Mouse (Mus musculus): Measurements from ENCODE around the gene Trip10. TPM values are rescaled to one million over a fixed set of nuclear protein-coding genes. Genes with fewer than 3 reads are reported as not detected.

Trip10 gene
- polyA plus RNA-seq, 1 experiment from 2014 or later: 40.8 TPM

GRCm38 (mm10) chr17:57245311-57245929, 3.8 kb upstream of the Trip10 start:
- no peak overlapping the region for H3K27ac ChIP-seq
- no peak overlapping the region for H3K4me2 ChIP-seq (ENCODE audit: low read length)
- ATAC-seq (replicated peaks; ENCODE audit: low FRiP score, low read depth) (no peak), DNase-seq (ENCODE audit: low spot score) (no peak)
- H3K27me3 ChIP-seq (ENCODE audit: insufficient read depth, low read length): no peaks in the 10 kb centered on the region
- 85% methylated on average over 10 of the region's 10 CpGs for WGBS
- 0 out of 2 replicates have a peak, but pooled peaks cover 25% of the 10 kb centered on the region for H3K36me3 ChIP-seq (ENCODE audit: insufficient read depth, low read length)
- no peak for TF ChIP-seq CTCF (IDR thresholded peaks at IDR 0.05; ENCODE audit: low read depth)
- H3K4me1 ChIP-seq (replicated peaks; ENCODE audit: insufficient read depth, low read length): peaks cover 8% of the 10 kb centered on the region
- H3K9me3 ChIP-seq (replicated peaks; ENCODE audit: low read length): no peaks in the 10 kb centered on the region
- no peak overlapping the region for H3K4me3 ChIP-seq (replicated peaks; ENCODE audit: low read depth, low read length)
- no peak overlapping the region for H3K9ac ChIP-seq (ENCODE audit: low read depth, low read length)

GRCm38 (mm10) chr17:57246663-57247392, 2.4 kb upstream of the Trip10 start:
- DNase-seq (ENCODE audit: low spot score) (peak; percentile 91), ATAC-seq (replicated peaks; ENCODE audit: low FRiP score, low read depth) (no peak)
- peak overlapping the region; percentile 75 for H3K9ac ChIP-seq (ENCODE audit: low read depth, low read length)
- peaks cover 12% of the 10 kb centered on the region for H3K4me1 ChIP-seq (replicated peaks; ENCODE audit: insufficient read depth, low read length)
- peak overlapping the region; percentile 66 for H3K4me2 ChIP-seq (ENCODE audit: low read length)
- TF ChIP-seq CTCF (IDR thresholded peaks at IDR 0.05; ENCODE audit: low read depth): peak; percentile 48
- H3K9me3 ChIP-seq (replicated peaks; ENCODE audit: low read length): no peaks in the 10 kb centered on the region
- peak overlapping the region; percentile 88 for H3K27ac ChIP-seq
- peak overlapping the region; percentile 67 for H3K4me3 ChIP-seq (replicated peaks; ENCODE audit: low read depth, low read length)
- H3K36me3 ChIP-seq (ENCODE audit: insufficient read depth, low read length): 0 out of 2 replicates have a peak, but pooled peaks cover 21% of the 10 kb centered on the region
- no peaks in the 10 kb centered on the region for H3K27me3 ChIP-seq (ENCODE audit: insufficient read depth, low read length)
- WGBS: 2% methylated on average over 18 of the region's 18 CpGs

DNA sequence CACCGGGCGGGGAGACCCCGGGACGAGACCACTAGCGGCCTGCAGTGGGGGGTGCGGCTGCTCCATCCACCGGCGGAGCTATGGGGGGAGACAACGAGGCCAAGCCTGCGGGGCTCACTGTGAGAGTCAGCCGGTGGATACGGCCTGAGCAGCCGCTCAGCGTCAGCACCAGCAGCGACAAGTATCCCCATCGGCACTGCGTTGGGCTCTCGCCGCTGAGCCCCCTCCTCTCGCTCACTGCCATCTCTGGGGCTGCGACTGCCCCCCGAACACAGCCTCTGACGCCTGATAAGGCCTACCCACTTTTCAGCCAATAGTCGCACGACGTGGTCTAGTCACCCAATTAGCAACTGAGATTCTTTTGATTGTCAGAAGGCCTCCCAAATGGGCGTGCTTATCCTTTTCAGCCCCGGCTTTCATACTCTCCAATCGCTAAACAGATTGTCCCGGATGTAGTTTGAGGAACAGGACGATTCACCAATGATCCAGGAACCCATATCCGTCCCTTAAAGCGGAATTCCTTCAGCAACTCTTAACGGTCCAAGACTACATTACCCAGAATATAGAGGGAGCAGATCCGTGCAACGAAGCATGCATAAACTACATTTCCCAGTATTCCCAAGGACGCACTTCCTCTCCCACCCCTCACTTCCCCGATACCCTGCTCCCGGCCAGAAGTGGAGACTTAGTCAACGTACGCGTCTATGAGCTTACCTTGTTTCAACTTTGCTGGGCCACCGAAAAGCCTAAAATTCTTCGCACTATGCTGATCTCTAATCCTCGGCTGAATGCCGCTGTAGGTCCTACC, 1.7 kb upstream of the Trip10 start:
- Histone ChIP-seq H3K27me3 (ENCODE audit: insufficient read depth, low read length) (no peaks in the 10 kb centered on the region), H3K4me2 (ENCODE audit: low read length) (peak overlapping the region; percentile 96), H3K27ac (peak overlapping the region; percentile 88), H3K4me3 (replicated peaks; ENCODE audit: low read depth, low read length) (peak overlapping the region; percentile 79), H3K9ac (ENCODE audit: low read depth, low read length) (peak overlapping the region; percentile 75), H3K4me1 (replicated peaks; ENCODE audit: insufficient read depth, low read length) (peaks cover 12% of the 10 kb centered on the region), H3K9me3 (replicated peaks; ENCODE audit: low read length) (no peaks in the 10 kb centered on the region), H3K36me3 (ENCODE audit: insufficient read depth, low read length) (0 out of 2 replicates have a peak, but pooled peaks cover 15% of the 10 kb centered on the region)
- TF ChIP-seq CTCF (IDR thresholded peaks at IDR 0.05; ENCODE audit: low read depth): no peak
- DNase-seq (ENCODE audit: low spot score): peak; percentile 100
- ATAC-seq (replicated peaks; ENCODE audit: low FRiP score, low read depth): peak; percentile 92
- under 1% methylated on average over 46 of the region's 46 CpGs for WGBS

DNA sequence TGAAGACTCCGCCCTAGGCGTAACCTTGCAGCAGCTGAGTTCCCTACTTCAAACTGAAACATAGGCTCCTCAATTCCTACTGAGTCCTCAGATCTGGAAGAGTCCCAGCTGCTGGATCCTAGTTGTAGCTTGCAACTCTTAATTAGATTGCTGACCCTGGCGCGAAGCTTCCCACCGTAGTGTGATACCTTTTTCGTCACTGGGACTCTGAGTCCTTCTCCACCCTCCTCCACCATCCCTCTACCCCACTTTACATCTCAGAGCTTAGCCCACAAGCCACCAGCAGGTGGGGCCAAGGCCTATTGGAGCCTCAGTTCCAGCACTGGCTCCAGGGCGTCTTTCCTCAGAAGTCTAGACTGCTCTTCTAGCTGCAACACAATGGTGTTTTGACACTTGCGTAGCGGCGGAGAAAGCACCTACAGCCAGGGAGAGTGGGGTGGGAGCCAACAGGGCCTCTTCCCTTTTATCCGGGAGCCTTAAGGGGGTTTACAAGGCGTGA, 1.0 kb upstream of the Trip10 start, which contains the start of gene Gpr108:
TSS of gene Gpr108 (minus strand) at position 246 of the 499 bp plus-strand sequence.
- H3K27ac ChIP-seq: peak within 1 kb of the TSS; percentile 88
- under 1% methylated on average over 12 of the region's 12 CpGs for WGBS
- peak; percentile 58 for ATAC-seq (replicated peaks; ENCODE audit: low FRiP score, low read depth)
- H3K27me3 ChIP-seq (ENCODE audit: insufficient read depth, low read length): no peaks in the 10 kb centered on the region
- peaks cover 11% of the 10 kb centered on the region; the same call in 1 of the 2 replicates for H3K36me3 ChIP-seq (ENCODE audit: insufficient read depth, low read length)
- peak; percentile 94 for DNase-seq (ENCODE audit: low spot score)
- H3K9me3 ChIP-seq (replicated peaks; ENCODE audit: low read length): no peaks in the 10 kb centered on the region
- H3K4me2 ChIP-seq (ENCODE audit: low read length): peak within 1 kb of the TSS; percentile 96
- peak within 1 kb of the TSS; percentile 79 for H3K4me3 ChIP-seq (replicated peaks; ENCODE audit: low read depth, low read length)
- peaks cover 12% of the 10 kb centered on the region for H3K4me1 ChIP-seq (replicated peaks; ENCODE audit: insufficient read depth, low read length)
- peak within 1 kb of the TSS; percentile 75 for H3K9ac ChIP-seq (ENCODE audit: low read depth, low read length)
- peak; percentile 90 for TF ChIP-seq CTCF (IDR thresholded peaks at IDR 0.05; ENCODE audit: low read depth)

DNA sequence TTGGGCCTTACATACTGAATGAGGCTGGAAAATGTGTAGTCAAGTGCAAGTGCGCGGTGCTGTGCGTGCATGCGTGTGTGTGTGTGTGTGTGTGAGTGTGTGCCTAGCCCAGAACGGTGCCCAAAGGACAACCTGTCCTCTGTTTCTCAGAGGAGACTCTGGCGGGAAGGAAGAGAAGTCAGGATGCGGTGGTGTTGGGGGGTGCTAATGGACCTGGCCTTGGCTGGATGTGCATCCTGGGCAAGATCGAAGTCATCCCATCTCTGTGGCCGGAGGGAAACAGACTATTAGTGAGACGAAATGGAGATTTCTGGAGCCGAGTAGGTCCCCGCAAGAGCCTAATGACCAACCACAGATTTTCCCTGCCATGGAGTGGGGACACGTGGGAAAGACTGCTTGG, 484 bp upstream of the Trip10 start:
- H3K4me2 ChIP-seq (ENCODE audit: low read length): peak overlapping the region; percentile 96
- H3K36me3 ChIP-seq (ENCODE audit: insufficient read depth, low read length): peaks cover 11% of the 10 kb centered on the region; the same call in 1 of the 2 replicates
- 5% methylated on average over 13 of the region's 13 CpGs for WGBS
- no peaks in the 10 kb centered on the region for H3K9me3 ChIP-seq (replicated peaks; ENCODE audit: low read length)
- H3K4me3 ChIP-seq (replicated peaks; ENCODE audit: low read depth, low read length): peak overlapping the region; percentile 79
- TF ChIP-seq CTCF (IDR thresholded peaks at IDR 0.05; ENCODE audit: low read depth): no peak
- no peak for ATAC-seq (replicated peaks; ENCODE audit: low FRiP score, low read depth)
- DNase-seq (ENCODE audit: low spot score): no peak
- H3K27me3 ChIP-seq (ENCODE audit: insufficient read depth, low read length): no peaks in the 10 kb centered on the region
- peaks cover 12% of the 10 kb centered on the region for H3K4me1 ChIP-seq (replicated peaks; ENCODE audit: insufficient read depth, low read length)
- H3K27ac ChIP-seq: peak overlapping the region; percentile 88
- H3K9ac ChIP-seq (ENCODE audit: low read depth, low read length): peak overlapping the region; percentile 35; the same call in 1 of the 2 replicates
